Mouse (Mus musculus) C2C12 (cell line): ENCODE measurements around the gene Ltn1.

Experiments used
- CEBPB ChIP-seq: IDR thresholded peaks from one replicate; pipeline ENCODE4 v1.6.1; 2011; ENCODE audit warnings: low read depth, mild to moderate bottlenecking, control low read depth, moderate library complexity
- CTCF ChIP-seq: IDR thresholded peaks from one replicate; pipeline ENCODE4 v1.5.1; 2011; ENCODE audit not compliant: control insufficient read depth, insufficient read depth, insufficient read length
- FOSL1 ChIP-seq: IDR thresholded peaks from one replicate; pipeline ENCODE4 v1.8.0; 2011; ENCODE audit warnings: mild to moderate bottlenecking, low read length; ENCODE audit not compliant: poor library complexity, insufficient read depth, severe bottlenecking
- MAX ChIP-seq: IDR thresholded peaks from one replicate; pipeline ENCODE4 v1.6.1; 2011; ENCODE audit warnings: mild to moderate bottlenecking, control low read depth
- MYOD1 ChIP-seq: IDR thresholded peaks from one replicate; pipeline ENCODE4 v1.6.1; 2011; ENCODE audit warnings: low read depth; ENCODE audit not compliant: control insufficient read depth, insufficient read length
- MYOG ChIP-seq: IDR thresholded peaks from one replicate; pipeline ENCODE4 v1.6.1; 2011; ENCODE audit not compliant: control insufficient read depth, insufficient read length; ENCODE audit errors: extremely low read depth
- USF1 ChIP-seq: IDR thresholded peaks from one replicate; pipeline ENCODE4 v1.6.1; 2011; ENCODE audit warnings: low read depth, mild to moderate bottlenecking, control low read depth, moderate library complexity

- TF ChIP-seq USF1 = no peak
- TF ChIP-seq MAX = no peak
- no peak for TF ChIP-seq CTCF
- no peak for TF ChIP-seq CEBPB
- TF ChIP-seq MYOD1 = no peak
- TF ChIP-seq MYOG = no peak
- no peak for TF ChIP-seq FOSL1
These were observed 22.8 kb upstream of the Ltn1 start for GRCm38 (mm10) chr16:87455180-87455611.
